Mouse (Mus musculus): ENCODE measurements around the gene Rgs6. TPM values are rescaled to one million over a fixed set of nuclear protein-coding genes. Genes with fewer than 3 reads are reported as not detected.
A peak's percentile ranks its signal among the peaks of the same experiment; 100 is the strongest.

Rgs6 gene
- polyA plus RNA-seq, 1 experiment from 2014 or later = 0.20 TPM

DNA sequence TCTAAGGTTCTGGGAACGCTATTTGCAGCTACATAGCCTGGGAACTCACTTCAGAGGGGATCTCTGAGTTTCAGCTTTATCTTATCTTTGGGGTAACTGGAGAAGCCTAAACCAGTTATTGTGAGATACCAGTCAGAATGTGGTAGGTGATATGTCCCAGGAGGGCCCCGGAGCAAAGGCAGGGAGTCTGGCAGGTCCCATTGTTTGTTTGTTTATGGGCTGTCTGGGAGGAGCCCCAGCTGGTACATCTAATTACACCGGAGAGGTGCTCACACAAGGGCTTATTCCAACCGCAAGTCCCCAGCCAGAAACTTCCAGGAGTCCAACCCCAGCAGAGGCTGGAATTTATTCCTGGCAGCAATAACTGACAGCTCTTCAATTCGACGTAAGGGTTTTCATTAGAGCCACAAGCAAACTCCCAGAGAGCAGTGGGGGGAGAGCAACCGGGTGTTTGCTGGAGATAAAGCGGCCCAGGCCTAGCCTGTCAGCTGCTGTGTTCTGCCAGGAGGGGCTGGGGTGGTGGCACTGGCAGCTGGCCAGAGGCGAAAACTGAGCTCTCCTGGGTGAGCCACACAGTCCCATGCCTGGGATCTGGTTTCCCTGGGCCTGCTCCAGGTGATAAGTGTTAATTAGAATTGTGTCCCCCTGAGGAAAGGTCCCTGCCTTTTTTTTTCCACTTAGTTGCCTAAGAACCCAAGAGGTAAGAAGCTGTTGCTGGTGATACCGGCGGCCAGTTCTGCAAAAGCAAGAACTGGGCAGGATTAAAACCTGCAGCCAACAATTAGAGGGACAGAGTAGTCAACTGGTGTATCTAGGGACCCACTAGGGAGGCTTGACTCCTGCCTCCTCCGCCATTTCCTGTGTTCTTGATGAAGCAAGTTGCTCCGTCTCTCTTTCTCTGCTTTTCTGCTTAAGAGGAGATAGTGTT, 485.1 kb downstream of the Rgs6 start:
- Histone ChIP-seq H3K4me3 (ENCODE audit: low read depth, low read length) (peak overlapping the region; percentile 42), H3K36me3 (ENCODE audit: control insufficient read depth, insufficient read depth) (no peaks in the 10 kb centered on the region), H3K27me3 (ENCODE audit: control insufficient read depth, insufficient read depth, low read depth, low read length) (no peaks in the 10 kb centered on the region), H3K4me1 (ENCODE audit: control insufficient read depth, low read depth, low read length) (peaks cover 53% of the 10 kb centered on the region), H3K4me2 (ENCODE audit: low read depth, low read length) (peak overlapping the region; percentile 75), H3K9me3 (replicated peaks; ENCODE audit: control insufficient read depth, low read length) (no peaks in the 10 kb centered on the region), H3K27ac (ENCODE audit: low read length) (peak overlapping the region; percentile 99), H3K9ac (ENCODE audit: low read depth, low read length) (peak overlapping the region; percentile 67)
- WGBS (ENCODE audit: insufficient replicate concordance) = 10% methylated on average over 13 of the region's 13 CpGs
- peak; percentile 96 for ATAC-seq (ENCODE audit: low read depth)

DNA sequence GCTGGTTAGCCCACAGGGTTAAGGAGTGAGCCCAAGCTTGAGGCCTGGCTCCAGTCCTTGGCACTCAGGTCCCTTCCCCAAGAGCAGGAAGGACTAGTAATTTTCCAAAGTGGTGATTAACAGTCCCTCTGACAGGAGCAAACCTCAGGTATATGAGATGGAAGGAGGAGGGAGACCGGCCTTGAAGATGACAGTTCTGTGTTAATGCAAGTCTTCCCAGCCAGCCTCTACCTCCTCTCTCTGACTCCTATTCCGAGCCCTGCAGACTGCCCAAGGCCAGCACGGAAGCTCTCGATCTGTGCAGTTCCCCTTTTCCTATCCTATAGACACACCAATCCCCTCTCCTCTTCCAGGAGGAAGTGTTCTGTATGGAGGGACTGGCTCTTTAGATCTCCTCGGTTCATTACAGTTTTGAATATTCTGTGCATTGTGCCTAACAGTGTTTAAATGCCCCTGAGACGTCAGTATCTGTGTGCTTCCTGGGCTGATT, 485.8 kb downstream of the Rgs6 start:
- H3K4me1 ChIP-seq (ENCODE audit: control insufficient read depth, low read depth, low read length) = peaks cover 53% of the 10 kb centered on the region
- no peak for ATAC-seq (ENCODE audit: low read depth)
- peak overlapping the region; percentile 99 for H3K27ac ChIP-seq (ENCODE audit: low read length)

DNA sequence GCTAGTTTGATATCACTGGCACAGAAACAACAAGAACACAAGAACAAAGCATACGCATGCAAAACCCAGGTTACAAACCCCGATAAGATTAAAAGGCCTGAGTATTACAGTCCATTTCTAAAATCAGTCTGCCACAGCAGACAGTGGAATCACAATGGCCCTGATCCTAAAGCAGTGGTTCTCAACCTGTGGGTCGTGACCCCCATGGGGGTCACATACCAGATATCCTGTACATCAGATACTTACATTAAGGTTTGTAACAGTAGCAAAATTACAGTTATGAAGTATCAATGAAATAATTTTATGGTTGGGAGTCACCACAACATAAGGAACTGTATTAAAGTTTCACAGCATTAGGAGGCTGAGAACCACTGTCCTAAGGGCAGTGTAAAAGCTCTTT, 488.1 kb downstream of the Rgs6 start:
- Histone ChIP-seq H3K4me1 (ENCODE audit: control insufficient read depth, low read depth, low read length) (peaks cover 57% of the 10 kb centered on the region), H3K27ac (ENCODE audit: low read length) (peak overlapping the region; percentile 34)
- WGBS (ENCODE audit: insufficient replicate concordance) = 62% methylated on average over 3 of the region's 3 CpGs

More for the DNA sequence above, 485.8 kb downstream of the Rgs6 start:
- Histone ChIP-seq H3K9ac (ENCODE audit: low read depth, low read length) (peak overlapping the region; percentile 64), H3K27me3 (ENCODE audit: control insufficient read depth, insufficient read depth, low read depth, low read length) (no peaks in the 10 kb centered on the region), H3K4me2 (ENCODE audit: low read depth, low read length) (peak overlapping the region; percentile 75), H3K9me3 (replicated peaks; ENCODE audit: control insufficient read depth, low read length) (no peaks in the 10 kb centered on the region), H3K36me3 (ENCODE audit: control insufficient read depth, insufficient read depth) (no peaks in the 10 kb centered on the region), H3K4me3 (ENCODE audit: low read depth, low read length) (no peak overlapping the region)
- 32% methylated on average over 6 of the region's 6 CpGs for WGBS (ENCODE audit: insufficient replicate concordance)

DNA sequence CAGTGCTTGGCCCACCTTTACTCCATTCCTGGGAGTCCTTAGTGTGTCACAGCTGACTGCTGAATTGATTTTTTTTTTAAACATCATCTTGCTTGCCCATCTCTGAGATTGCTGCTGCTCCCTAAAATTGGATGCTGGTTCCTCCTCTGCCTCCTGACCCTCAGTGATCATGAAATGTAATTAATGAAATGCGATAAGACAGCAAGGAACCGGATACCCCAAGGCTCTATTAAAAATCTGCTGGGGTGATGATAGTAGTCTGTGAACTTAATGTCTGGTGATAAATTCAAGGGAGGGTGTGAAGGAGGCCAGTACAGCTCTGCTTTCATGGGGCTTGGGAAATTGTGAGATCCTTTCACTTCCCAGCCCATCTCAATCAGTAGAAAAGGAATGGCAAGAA, 489.4 kb downstream of the Rgs6 start:
- no peak overlapping the region for H3K4me2 ChIP-seq (ENCODE audit: low read depth, low read length)
- no peaks in the 10 kb centered on the region for H3K36me3 ChIP-seq (ENCODE audit: control insufficient read depth, insufficient read depth)
- no peak overlapping the region for H3K9ac ChIP-seq (ENCODE audit: low read depth, low read length)
- 55% methylated on average over 2 of the region's 2 CpGs for WGBS (ENCODE audit: insufficient replicate concordance)
- no peak for ATAC-seq (ENCODE audit: low read depth)
- H3K27me3 ChIP-seq (ENCODE audit: control insufficient read depth, insufficient read depth, low read depth, low read length) = no peaks in the 10 kb centered on the region
- H3K9me3 ChIP-seq (replicated peaks; ENCODE audit: control insufficient read depth, low read length) = no peaks in the 10 kb centered on the region
- no peak overlapping the region for H3K4me3 ChIP-seq (ENCODE audit: low read depth, low read length)
- 0 out of 2 replicates have a peak overlapping the region, but pooled peaks have one; percentile 0 for H3K27ac ChIP-seq (ENCODE audit: low read length)
- peaks cover 50% of the 10 kb centered on the region for H3K4me1 ChIP-seq (ENCODE audit: control insufficient read depth, low read depth, low read length)

More for the DNA sequence above, 488.1 kb downstream of the Rgs6 start:
- H3K4me2 ChIP-seq (ENCODE audit: low read depth, low read length) = no peak overlapping the region
- ATAC-seq (ENCODE audit: low read depth) = no peak
- H3K27me3 ChIP-seq (ENCODE audit: control insufficient read depth, insufficient read depth, low read depth, low read length) = no peaks in the 10 kb centered on the region
- no peaks in the 10 kb centered on the region for H3K9me3 ChIP-seq (replicated peaks; ENCODE audit: control insufficient read depth, low read length)
- H3K4me3 ChIP-seq (ENCODE audit: low read depth, low read length) = no peak overlapping the region
- no peak overlapping the region for H3K9ac ChIP-seq (ENCODE audit: low read depth, low read length)
- no peaks in the 10 kb centered on the region for H3K36me3 ChIP-seq (ENCODE audit: control insufficient read depth, insufficient read depth)

DNA sequence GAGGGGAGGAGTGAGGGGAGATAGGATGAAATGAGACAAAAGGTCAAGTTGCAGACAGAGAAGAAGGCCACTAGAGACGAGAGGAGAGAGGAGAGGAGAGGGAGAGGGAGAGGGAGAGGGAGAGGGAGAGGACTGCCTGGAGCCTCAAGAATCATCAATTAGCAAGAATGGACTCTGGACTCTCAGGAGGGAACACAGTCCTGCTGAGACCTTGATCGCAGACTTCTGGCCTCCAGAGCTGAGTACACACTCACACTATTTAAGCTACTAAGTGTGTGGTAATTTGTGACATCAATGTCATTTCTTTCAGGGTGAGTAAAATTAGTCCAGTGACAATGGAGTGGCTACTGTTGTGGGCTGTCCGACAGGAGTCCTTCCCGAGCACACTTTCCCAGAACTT, 495.3 kb downstream of the Rgs6 start:
- Histone ChIP-seq H3K4me1 (ENCODE audit: control insufficient read depth, low read depth, low read length) (peaks cover 7% of the 10 kb centered on the region), H3K27me3 (ENCODE audit: control insufficient read depth, insufficient read depth, low read depth, low read length) (no peaks in the 10 kb centered on the region), H3K9me3 (replicated peaks; ENCODE audit: control insufficient read depth, low read length) (no peaks in the 10 kb centered on the region), H3K9ac (ENCODE audit: low read depth, low read length) (no peak overlapping the region), H3K27ac (ENCODE audit: low read length) (no peak overlapping the region), H3K4me3 (ENCODE audit: low read depth, low read length) (no peak overlapping the region), H3K4me2 (ENCODE audit: low read depth, low read length) (no peak overlapping the region), H3K36me3 (ENCODE audit: control insufficient read depth, insufficient read depth) (no peaks in the 10 kb centered on the region)
- ATAC-seq (ENCODE audit: low read depth) = no peak
- WGBS (ENCODE audit: insufficient replicate concordance) = 69% methylated on average over 3 of the region's 4 CpGs

GRCm38 (mm10) chr12:83084614-83085013, 496.5 kb downstream of the Rgs6 start:
- Histone ChIP-seq H3K9ac (ENCODE audit: low read depth, low read length) (no peak overlapping the region), H3K4me1 (ENCODE audit: control insufficient read depth, low read depth, low read length) (peaks cover 7% of the 10 kb centered on the region), H3K27ac (ENCODE audit: low read length) (no peak overlapping the region), H3K27me3 (ENCODE audit: control insufficient read depth, insufficient read depth, low read depth, low read length) (no peaks in the 10 kb centered on the region), H3K4me2 (ENCODE audit: low read depth, low read length) (no peak overlapping the region), H3K9me3 (replicated peaks; ENCODE audit: control insufficient read depth, low read length) (no peaks in the 10 kb centered on the region), H3K4me3 (ENCODE audit: low read depth, low read length) (no peak overlapping the region), H3K36me3 (ENCODE audit: control insufficient read depth, insufficient read depth) (no peaks in the 10 kb centered on the region)
- WGBS (ENCODE audit: insufficient replicate concordance) = 81% methylated on average over 5 of the region's 5 CpGs
- ATAC-seq (ENCODE audit: low read depth) = no peak

DNA sequence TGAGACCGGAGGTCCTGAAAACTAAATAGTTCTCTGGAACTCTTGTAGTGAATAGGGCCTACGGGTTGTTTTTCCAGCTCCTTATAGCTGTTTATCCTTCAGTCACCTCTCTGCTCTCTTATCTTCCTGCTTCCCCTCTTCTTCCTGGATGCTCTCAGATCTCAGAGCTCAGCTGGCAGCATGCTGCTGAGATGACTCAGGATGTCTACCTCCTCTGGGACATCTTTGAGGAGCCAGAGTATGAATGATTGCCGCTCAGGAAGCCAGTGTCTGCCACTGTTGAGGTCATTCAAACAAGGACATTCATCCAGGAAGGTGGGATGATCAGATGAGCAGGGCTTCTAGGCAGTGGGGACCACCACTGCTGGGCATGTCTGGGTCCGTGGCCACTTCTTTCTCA, 498.9 kb downstream of the Rgs6 start:
- Histone ChIP-seq H3K27me3 (ENCODE audit: control insufficient read depth, insufficient read depth, low read depth, low read length) (no peaks in the 10 kb centered on the region), H3K9ac (ENCODE audit: low read depth, low read length) (no peak overlapping the region), H3K9me3 (replicated peaks; ENCODE audit: control insufficient read depth, low read length) (no peaks in the 10 kb centered on the region), H3K4me1 (ENCODE audit: control insufficient read depth, low read depth, low read length) (peaks cover 6% of the 10 kb centered on the region), H3K4me3 (ENCODE audit: low read depth, low read length) (no peak overlapping the region), H3K27ac (ENCODE audit: low read length) (no peak overlapping the region), H3K36me3 (ENCODE audit: control insufficient read depth, insufficient read depth) (no peaks in the 10 kb centered on the region), H3K4me2 (ENCODE audit: low read depth, low read length) (no peak overlapping the region)
- 74% methylated on average over 4 of the region's 4 CpGs for WGBS (ENCODE audit: insufficient replicate concordance)
- 0 out of 2 replicates have a peak, but pooled peaks have one; percentile 5 for ATAC-seq (ENCODE audit: low read depth)

DNA sequence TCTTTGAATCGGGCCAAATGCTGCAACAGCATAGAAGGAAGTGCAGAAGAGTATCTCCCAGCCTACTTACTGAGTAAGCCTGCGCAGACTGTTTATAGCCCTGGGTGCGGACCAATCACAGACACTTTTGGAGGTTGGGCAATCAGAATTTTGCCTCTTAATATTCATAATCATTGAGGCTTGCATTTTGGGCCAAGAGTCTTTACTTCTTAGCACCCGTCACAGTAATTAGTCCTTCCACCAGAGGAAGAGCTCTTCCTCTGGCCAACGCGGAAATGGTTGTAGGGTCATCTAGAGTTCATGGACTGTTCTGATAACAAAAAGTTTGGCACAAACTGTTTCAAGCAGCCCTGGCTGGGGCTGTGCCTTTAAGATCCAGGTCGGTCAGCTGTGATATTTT, 499.5 kb downstream of the Rgs6 start:
- H3K27ac ChIP-seq (ENCODE audit: low read length) = no peak overlapping the region
- no peaks in the 10 kb centered on the region for H3K36me3 ChIP-seq (ENCODE audit: control insufficient read depth, insufficient read depth)
- no peaks in the 10 kb centered on the region for H3K27me3 ChIP-seq (ENCODE audit: control insufficient read depth, insufficient read depth, low read depth, low read length)
- ATAC-seq (ENCODE audit: low read depth) = no peak
- no peaks in the 10 kb centered on the region for H3K9me3 ChIP-seq (replicated peaks; ENCODE audit: control insufficient read depth, low read length)
- H3K4me1 ChIP-seq (ENCODE audit: control insufficient read depth, low read depth, low read length) = peaks cover 11% of the 10 kb centered on the region
- H3K4me3 ChIP-seq (ENCODE audit: low read depth, low read length) = no peak overlapping the region
- no peak overlapping the region for H3K9ac ChIP-seq (ENCODE audit: low read depth, low read length)
- WGBS (ENCODE audit: insufficient replicate concordance) = 59% methylated on average over 7 of the region's 7 CpGs
- H3K4me2 ChIP-seq (ENCODE audit: low read depth, low read length) = no peak overlapping the region

DNA sequence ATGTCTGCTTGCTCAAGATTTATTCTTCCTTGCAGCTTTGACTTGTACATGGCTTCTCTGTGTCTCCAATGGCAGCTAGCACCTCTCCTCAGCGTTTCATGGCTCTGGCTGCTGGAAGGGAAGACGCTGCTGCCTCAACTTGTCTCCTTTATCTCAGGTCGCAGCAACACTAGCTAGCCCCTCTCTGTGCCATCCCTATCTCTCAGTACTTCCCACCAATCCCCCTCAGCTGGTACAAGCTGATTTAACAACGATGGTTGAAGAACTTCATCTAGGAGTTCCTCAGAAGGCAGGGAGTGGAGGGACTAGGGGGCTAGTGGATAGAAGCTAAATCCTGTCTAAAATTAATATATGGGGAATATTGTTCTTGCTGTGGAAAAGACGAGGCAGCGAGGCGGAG, 503.9 kb downstream of the Rgs6 start:
- H3K27ac ChIP-seq (ENCODE audit: low read length) = no peak overlapping the region
- 43% methylated on average over 7 of the region's 7 CpGs for WGBS (ENCODE audit: insufficient replicate concordance)

More for the DNA sequence above, 503.9 kb downstream of the Rgs6 start:
- ATAC-seq (ENCODE audit: low read depth) = peak; percentile 61
- no peaks in the 10 kb centered on the region for H3K36me3 ChIP-seq (ENCODE audit: control insufficient read depth, insufficient read depth)
- H3K4me1 ChIP-seq (ENCODE audit: control insufficient read depth, low read depth, low read length) = peaks cover 13% of the 10 kb centered on the region
- H3K4me2 ChIP-seq (ENCODE audit: low read depth, low read length) = no peak overlapping the region
- no peak overlapping the region for H3K9ac ChIP-seq (ENCODE audit: low read depth, low read length)
- H3K4me3 ChIP-seq (ENCODE audit: low read depth, low read length) = no peak overlapping the region
- no peaks in the 10 kb centered on the region for H3K9me3 ChIP-seq (replicated peaks; ENCODE audit: control insufficient read depth, low read length)
- H3K27me3 ChIP-seq (ENCODE audit: control insufficient read depth, insufficient read depth, low read depth, low read length) = no peaks in the 10 kb centered on the region
